Mouse (Mus musculus) MEL-GATA-1-ER (cell line): ENCODE data around the gene Mdm2.

Experiments
- DNase-seq: peaks from one replicate; pipeline ENCODE4 v3.0.0-alpha.2; 2012; ENCODE audit warnings: low read depth; ENCODE audit errors: extremely low read depth

The Mdm2 gene

DNA sequence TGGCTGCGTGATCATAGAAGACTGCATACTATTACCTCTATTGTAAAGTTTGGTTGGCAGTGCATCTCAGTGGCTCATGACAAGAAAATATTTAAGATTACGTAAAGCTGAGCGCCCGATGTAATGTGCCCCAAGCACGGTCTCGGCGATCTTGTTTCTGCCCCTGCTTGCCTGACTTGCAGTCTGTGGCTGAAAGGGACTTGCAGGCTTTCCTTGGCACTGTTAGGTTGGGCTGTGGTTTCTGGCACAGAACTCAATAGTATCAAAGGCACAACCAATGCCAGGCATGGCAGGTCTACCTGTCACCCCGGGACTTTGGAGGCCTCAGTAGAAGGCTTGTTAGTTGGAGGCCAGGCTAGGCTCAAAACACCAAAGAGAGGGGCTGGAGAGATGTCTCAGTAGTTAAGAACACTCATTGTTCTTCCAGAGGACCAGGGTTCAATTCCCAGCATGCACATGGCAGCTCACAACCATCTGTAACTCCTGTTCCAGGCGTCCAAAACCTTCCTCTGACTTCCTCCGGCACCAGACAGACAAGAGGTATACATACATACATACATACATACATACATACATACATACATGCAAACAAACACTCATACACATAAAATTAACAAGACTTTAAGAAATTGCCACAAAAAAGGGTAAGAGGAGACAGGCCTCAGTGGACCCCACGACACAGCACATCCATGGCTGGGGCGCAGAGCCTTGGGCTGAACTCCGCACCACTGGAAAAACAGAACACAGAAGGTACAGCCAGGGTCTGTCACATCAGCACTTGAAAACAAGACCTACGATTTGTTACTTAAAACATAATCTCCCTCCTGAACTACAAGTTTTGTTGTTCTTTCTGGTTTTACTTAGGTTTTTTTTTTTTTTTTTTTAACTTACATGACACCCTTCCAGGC lies 51.8 kb downstream of the Mdm2 start:
- no peak for DNase-seq

DNA sequence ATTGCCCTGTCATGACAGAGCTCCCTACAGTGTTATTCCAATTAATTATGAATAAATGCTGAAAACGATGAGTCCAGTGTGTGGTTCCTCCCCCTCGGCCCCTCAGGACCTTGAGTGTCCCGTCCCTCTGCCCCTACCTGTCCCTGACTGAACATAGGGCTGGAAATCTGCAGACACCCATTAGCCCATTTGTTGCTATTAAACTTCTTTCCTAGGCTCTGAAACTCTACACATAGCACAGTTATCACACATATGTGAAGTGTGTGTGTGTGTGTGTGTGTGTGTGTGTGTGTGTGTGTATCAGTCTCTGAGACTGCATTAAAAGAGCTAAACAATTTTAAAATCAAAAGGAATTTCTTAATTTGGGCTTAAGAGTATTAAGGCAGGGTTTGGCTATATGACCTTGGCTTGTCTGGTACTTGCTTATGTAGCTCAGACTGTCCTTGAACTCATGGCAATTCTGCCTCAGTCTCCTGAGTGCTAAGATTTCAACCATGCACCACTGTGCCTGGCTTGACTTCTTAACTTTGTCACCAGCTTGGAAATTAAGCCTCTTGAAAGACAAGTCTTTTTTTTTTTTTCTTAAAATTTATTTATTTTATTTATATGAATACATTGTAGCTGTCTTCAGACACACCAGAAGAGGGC lies 52.8 kb downstream of the Mdm2 start:
- DNase-seq = no peak

DNA sequence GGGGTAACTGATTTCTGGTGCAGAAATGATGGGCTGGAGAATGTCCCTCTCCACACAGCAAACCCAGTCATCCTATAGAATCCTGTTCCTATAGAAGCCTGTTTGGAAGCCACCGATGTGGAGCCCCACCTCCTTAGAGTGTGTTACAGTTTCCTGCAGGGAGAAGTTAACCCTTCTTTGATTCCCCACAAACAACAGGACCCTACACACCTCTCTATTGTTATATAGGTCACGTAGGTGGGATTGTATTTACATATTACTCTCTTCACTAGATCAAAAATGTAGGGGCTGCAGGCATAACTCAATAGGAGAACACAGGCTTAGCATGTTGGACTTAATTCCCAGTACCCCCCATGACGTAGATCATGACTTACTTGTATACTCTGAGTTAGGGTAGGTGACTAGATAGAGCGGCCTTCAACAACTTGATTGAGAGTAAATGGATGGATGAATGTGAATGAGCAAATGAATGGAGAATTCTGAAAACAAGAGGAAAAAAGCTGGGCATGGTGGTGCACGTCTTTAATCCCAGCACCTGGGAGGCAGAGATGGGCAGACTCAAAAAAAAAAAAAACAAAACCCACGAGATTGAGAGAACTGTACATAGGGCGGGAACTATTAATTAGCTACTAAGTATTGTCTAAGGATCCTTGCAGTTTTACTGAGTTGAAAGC lies 53.4 kb downstream of the Mdm2 start:
- no peak for DNase-seq

DNA sequence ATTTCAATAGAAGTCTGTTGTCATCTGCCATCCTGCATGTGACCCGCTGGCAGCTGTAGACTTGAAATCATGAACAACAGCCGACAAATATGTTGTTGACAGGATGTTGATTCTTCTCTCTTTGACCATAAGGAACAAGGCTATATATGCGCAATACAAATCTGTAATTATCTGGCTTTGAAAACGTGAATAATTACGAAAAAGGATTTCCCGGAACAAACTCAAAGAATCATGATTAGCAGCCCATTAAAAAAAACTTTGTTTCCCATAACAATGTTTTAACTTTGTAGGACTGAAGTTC lies 53.9 kb downstream of the Mdm2 start:
- DNase-seq = no peak

DNA sequence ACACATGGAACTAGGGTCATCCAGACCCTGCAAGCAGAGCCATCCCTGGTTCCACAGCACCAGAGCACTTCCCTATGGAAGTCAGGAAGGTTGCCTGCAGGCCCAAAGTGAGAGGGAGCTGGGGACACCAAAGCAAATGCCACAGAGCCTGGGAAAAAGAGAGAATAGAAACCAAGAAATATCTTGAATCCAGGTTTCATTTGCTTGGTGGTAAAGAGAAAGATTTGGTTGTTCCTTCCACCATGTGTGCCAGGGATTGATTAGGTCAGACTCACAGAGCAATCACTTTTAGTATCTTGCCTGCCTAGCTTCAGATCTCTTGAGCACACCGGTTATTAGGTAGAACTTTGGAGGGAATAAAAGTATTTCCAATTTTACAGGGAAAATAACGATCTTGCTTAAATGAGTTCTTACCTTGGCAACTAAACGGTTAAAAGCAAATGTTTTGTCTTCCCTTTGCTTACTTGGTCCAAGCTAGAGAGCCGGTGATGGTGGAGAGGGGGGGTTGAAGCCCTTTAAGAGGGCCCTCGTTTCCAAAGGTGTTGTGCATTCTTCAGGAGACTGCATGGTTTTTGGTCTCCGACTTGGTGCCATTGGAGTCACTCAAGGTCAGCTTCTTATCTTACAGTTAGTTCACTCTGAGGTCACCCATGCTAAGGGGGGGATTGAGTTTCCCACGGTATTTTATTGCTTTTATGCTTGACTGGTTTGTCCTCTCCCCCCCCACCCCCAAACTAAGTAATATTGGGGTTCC lies 54.5 kb downstream of the Mdm2 start:
- no peak for DNase-seq

DNA sequence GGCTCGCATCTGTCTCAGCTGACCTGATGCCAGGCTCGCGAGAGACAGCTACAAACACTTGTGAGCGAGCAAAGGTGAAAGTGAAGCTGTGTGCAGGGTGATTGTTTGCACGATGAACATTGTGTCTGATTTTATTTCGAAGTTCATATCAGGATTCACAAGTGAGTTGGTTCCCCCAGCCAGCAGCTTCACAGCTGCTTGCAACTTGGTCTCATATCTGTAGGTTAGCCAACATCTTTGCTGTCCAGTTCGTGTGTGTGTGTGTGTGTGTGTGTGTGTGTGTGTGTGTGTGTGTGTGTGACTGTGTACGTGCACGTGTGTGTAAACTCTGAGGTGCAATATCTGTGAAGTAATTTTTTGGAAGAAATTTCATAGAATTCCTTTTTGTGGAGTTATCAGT lies 55.1 kb downstream of the Mdm2 start:
- DNase-seq = no peak

DNA sequence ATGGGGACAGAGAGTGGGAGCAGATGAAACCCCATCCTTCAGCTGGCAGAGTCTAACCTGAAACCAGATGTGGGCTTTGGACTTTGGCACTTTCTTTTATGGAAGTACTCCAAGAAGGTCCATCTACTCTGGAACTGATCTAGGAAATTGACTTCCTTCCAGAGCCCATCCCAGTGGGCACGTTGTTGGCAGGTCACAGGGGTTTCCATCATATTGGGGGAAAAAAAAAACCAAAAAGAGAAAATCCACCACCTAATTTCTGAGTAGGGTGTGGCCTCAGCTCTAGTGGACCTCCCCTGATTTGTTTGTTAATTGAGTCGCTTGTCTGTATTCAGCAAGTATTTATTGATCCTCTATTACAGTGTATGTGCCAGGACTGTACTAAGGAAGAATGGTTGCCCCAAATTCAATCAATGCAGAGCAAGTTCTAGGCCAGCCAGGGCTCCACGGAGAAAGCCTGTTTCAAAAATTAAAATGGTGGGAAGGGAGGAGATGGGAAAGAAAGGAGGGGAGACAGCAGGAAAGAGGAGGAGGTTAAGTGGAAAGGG lies 55.9 kb downstream of the Mdm2 start:
- no peak for DNase-seq

DNA sequence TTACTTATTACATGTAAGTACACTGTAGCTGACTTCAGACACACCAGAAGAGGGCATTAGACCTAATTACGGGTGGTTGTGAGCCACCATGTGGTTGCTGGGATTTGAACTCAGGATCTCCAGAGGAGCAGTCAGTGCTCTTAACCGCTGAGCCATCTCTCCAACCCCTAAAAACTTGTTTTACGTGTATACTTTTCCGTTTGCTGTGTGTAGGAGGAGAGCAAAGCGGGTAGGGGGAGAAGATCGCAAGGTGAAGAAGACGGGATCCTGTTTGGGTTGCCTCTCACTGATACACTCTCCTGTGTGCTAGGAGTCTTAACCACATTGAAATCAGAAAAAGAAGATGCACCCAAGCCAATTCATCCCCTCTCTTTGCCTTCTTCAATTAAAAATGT lies 56.8 kb downstream of the Mdm2 start:
- DNase-seq = no peak

DNA sequence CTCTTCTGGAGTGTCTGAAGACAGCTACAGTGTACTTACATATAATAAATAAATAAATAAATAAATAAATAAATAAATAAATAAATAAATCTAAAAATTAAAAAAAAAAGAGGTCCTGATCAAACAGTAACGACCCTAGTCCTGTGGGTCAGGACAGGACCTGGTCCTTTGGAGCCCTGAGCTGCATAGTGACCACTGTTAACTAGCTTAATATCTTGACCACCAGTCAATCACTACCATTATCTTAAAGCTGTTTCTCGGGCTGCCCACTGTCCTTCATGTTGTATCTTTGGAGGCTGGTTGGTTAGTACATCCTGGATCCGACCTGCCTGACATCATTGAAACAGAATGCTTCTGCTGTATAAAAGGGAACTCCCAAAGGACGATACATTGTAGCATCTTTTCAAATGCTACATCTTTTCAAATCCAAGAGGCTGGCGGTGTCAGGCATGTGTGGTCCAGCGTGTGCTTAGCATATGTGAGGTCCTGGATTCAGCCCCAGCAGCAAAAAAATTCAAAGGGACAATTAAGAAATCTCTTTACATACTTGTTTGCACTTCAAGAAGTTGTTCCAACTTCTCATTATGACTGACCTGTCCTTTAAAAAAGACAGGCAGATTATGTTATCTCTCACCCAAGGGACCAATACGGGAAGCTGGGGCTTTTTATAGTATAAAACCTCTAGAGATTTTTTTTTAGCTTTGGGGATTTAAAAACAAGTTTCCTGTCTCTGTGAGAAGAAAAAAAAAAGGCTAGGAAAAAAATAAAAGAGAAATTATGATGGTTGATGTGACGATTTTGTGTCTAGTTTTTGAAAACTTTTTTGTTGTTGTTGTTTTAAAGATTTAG lies 57.4 kb downstream of the Mdm2 start:
- DNase-seq = no peak

DNA sequence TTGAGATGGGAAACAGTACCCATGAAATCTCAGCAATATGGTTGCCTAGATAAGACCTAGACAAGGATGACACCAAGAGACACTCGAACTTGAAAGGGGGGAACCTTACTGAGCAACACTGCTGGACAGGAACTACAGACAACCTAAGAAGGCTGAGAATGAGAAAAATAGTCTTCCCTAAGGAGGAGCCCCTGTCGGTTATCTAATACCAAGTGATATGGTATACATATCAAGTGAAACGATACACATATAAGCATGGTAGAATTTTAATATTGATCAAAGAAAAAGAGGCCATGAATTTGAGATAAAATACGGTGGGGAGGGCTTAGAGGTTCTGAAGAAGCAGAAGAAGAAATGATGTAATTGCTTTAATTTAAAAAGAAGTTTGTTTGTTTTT lies 58.2 kb downstream of the Mdm2 start:
- no peak for DNase-seq

DNA sequence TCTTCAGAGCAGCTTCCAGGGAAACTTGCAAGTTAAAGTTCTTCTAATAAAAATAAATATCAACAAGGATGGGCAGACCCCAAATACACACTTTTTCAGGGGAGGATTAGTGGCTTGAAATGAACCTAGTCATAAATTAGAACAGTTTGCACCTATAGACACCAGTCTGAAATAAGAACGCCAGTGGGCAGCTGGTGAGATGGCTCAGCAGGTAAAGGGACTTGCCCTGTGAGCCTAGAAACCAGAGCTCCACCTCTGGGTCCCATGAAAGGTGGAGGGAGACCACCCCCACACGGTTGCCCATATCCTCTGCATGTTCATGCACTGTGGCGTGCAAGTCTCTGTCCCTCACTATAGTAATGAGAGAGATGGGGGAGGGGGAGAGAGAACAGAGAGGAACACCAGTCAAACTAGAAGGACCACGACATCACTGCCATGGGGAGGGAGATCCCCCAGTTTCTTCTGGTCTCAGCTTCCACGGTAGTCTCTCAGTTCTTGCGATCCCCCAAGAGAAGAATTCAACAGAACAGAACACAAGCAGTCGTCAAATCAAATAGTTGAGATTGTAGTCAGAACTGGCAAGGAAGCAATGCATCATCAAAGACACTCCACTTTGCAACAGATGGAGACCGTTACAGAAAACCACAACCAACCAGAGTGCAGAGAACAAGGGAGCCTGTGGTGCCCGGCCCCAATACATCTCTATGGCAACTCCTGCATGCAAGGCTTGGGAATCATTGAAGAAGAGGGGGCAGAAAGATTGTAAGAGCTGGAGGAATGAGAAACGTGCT lies 58.8 kb downstream of the Mdm2 start:
- no peak for DNase-seq

DNA sequence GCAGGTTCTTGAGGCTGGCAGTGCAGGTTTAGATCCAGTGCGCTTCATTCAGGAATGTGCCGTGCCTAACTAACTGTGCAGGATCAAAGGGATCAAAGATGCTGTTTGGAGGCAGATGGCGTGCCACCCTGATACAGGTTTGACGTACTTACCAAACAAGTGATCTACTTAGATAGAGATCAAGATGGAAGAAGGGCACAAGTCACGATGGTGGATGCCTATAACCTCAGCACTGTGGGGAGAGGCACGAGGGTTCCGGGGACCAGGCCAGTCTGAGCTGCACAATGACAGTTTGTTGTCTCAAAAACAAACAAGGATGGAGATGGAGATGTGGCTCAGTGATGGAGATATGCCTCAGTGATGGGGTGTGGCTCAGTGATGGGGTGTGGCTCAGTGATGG lies 59.8 kb downstream of the Mdm2 start:
- DNase-seq = no peak

DNA sequence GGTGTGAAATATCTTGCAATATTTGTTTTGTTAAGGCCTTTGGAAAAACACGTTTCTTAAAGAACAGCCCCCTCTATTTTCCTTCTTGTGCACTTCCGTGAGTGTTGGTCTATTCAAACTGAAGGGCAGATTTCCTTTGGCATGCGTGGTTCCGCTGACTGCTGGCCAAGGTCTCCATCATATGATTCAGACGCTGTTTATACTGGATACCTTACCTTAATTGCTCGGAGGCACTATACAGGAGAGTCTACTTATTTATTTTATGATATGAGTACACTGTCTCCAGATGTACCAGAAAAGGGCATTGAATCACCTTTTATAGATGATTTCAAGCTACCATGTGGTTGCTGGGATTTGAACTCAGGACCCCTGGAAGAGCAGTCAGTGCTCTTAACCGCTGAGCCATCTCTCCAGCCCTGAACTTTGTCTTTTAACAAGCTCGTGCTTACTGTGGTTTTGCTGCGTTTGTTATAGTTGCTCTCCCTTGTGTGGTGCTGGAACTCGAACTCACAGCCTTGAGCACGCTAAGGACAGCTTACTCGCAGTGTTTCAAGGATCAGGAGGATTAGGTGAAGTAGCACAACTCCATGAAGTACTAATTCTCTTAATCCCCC lies 60.4 kb downstream of the Mdm2 start:
- DNase-seq = no peak

DNA sequence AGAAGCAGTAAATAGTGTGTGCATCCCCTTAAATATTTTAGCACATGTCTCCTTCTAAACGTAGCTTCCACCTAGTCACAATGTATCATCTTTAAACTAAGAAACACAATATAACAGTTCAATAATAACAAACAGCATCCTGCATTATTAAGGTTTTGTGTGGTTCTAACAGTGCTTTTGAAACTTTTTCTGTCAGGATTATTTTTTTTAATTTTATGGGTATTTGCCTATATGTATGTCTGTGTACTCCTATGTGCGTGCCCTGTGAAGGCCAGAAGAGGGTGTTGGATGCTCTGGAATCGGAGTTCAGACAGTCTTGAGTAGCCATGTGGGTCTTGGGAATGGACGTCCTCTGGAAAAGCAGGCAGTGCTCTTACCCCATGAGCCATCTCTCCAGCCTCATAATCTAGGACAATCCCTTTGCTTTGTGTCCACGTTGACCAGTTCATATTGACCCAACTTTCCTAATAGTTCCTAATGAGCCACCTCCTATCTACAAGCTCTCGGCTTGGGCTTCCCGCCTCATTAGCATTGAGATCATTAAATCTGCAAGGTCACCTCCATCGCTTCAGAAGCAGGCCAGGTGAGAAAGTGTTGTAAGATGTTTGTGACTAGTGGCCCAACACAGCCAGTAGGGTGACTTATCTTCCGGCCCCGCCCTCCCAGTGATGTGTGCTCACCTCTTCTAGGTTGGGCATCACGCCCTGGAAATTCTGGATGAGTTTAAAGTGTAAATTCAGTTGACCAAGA lies 61.1 kb downstream of the Mdm2 start:
- no peak for DNase-seq

DNA sequence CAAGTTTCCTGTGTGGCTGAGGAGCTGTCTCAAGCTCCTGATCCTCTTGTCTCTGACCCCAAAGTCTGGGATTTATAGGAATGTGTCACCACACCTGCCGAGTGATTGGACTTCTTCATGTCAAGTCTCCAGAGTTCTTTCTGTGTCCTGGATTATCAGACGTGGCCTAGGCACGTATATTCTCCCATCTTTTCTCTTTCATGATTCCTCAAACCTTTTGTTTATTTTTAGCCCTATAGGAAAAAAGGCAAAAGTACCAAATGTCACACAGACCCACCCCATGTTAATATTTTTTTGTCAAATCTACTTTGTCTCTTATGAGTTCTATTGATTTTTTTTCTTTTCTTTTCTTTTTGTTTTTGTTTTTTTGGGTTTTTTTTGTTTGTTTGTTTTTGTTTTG lies 61.9 kb downstream of the Mdm2 start:
- no peak for DNase-seq

DNA sequence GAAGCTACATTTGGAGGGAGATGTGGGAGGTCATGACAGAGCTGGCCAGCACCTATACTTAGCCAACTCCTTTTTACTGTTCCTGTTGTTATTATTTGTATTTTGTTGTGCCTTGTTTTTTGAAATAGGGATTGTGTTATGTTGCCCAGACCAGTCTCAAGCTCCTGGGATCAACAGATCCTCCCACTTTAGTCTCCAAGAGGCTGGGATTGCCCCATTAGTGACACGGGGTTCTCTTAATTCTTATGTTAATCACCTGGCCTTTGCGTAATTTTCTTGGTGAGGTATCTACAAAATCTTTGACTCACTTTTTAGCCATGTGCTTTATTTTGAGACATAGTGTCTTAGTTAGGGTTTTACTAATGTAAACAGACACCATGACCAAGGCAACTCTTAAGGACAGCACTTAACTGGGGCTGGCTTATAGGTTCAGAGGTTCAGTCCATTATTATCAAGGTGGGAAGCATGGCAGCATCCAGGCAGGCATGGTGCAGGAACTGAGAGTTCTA lies 62.5 kb downstream of the Mdm2 start:
- DNase-seq = no peak

DNA sequence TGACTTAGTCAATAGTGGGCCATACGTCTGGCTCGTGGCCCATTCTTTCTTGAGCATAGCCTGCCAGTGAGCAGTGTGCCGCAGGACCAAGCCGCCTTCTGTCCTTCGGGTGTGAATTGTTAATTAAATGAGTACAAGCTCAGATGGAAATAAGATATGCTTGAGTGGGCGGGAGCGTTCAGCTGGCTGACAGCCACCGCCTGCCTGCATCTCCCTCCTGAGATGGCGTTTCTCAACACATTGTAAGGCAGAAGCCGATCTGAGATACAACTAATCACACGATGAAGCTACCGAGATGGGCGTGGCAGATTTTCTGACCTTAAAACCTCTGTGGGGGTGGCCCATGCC lies 63.4 kb downstream of the Mdm2 start:
- no peak for DNase-seq

DNA sequence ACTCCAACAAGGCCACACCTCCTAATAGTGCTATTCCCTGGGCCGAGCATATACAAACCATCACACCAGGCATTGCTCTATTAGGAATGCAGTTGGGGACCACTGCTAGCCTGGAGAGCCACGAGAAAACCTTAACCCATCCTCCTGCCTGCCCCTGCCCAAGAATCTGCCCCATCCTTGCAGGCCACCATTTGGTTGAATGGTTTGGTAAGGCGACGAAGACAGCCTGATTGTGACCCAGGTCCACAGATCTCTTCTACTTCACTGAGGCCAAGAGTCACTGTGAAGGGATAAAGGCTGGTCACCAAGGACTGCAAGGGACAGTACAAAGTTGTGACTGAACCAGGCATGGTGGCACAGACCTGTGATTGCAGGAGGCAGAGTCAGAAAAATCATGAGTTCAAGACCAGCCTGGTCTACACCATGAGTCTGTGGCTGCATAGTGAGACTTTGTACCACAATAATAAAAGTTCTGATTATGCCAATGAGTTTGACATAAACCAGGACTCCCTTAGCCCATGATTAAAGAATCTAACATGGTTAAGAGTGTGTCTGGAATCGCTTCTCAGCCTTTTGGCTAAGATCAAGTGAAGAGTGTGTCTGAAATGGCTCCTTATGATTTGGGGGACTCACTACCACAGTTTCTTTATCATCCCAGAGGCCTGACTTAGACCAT lies 63.9 kb downstream of the Mdm2 start:
- no peak for DNase-seq
